In the genomic region with DNA sequence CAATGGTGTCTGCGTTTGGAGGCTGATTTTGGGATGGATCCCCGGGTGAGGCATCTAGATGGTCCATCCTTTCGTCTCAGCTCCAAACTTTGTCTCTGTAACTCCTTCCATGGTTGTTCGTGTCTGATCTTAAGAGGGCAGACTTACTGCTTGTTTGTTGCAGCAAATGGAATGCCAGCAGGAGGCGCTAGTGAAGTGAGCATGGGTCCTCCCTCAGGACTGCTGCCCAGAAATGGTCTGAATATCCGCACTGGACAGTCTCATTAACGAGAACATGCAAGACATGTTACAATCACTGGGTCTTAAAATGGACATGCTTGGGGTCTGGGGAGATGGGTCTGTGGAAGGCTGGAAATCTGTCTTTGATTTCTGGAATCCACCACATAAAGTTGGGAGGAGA, we compare ENCODE assay signal across 9 mouse cellular contexts. TPM values are rescaled to one million over a fixed set of nuclear protein-coding genes. Genes with fewer than 3 reads are reported as not detected.
DNase-seq lines count a peak whose midpoint lies in the region; ATAC-seq and TF ChIP-seq lines count a peak whose summit lies in the region.
"Had no signal": no experiment of that assay in that cellular context is flagged by ENCODE, and none has a peak within 500 bp of the region (broad histone marks: within the 10 kb centered on the region; RNA-seq: fewer than 3 reads in every experiment).

No protein-coding gene starts in this region.

- peaks cover 9% of the 10 kb centered on the region for H3K4me1 ChIP-seq in midbrain, embryonic 11.5 days (ENCODE audit: control insufficient read depth, insufficient read depth, low read length)
- peaks cover 6% of the 10 kb centered on the region; the same call in 1 of the 2 replicates for H3K4me1 ChIP-seq in midbrain, embryonic 15.5 days
- H3K4me1 ChIP-seq in intestine, embryonic 15.5 days (replicated peaks) = no peaks in the 10 kb centered on the region
- 0 out of 2 replicates have a peak, but pooled peaks cover 4% of the 10 kb centered on the region for H3K4me1 ChIP-seq in limb, embryonic 10.5 days
- H3K4me1 ChIP-seq: embryonic facial prominence, embryonic 12.5 days had no signal

- WGBS in midbrain, embryonic 11.5 days = 33% methylated on average over 7 of the region's 7 CpGs
- WGBS in midbrain, embryonic 15.5 days = 29% methylated on average over 7 of the region's 7 CpGs
- 24% methylated on average over 7 of the region's 7 CpGs for WGBS in intestine, embryonic 15.5 days
- WGBS in limb, embryonic 10.5 days = 33% methylated on average over 7 of the region's 7 CpGs

- no peak overlapping the region for H3K4me3 ChIP-seq in midbrain, embryonic 11.5 days (ENCODE audit: low read depth, low read length)
- H3K4me3 ChIP-seq in midbrain, embryonic 15.5 days = no peak overlapping the region
- H3K4me3 ChIP-seq in intestine, embryonic 15.5 days (replicated peaks) = no peak overlapping the region
- no peak overlapping the region for H3K4me3 ChIP-seq in limb, embryonic 10.5 days
- H3K4me3 ChIP-seq: embryonic facial prominence, embryonic 12.5 days had no signal

- H3K4me2 ChIP-seq in midbrain, embryonic 11.5 days = no peak overlapping the region
- no peak overlapping the region for H3K4me2 ChIP-seq in midbrain, embryonic 15.5 days
- no peak overlapping the region for H3K4me2 ChIP-seq in intestine, embryonic 15.5 days (replicated peaks)
- H3K4me2 ChIP-seq: embryonic facial prominence, embryonic 12.5 days had no signal

- no peak overlapping the region for H3K9ac ChIP-seq in midbrain, embryonic 11.5 days (ENCODE audit: low read length)
- H3K9ac ChIP-seq in midbrain, embryonic 15.5 days = no peak overlapping the region
- H3K9ac ChIP-seq in intestine, embryonic 15.5 days = no peak overlapping the region
- H3K9ac ChIP-seq: embryonic facial prominence, embryonic 12.5 days had no signal

- TF ChIP-seq POLR2A in brain, embryonic 14.5 days (IDR thresholded peaks at IDR 0.05; ENCODE audit: borderline replicate concordance, extremely low read depth, insufficient read depth, insufficient read length, poor library complexity, severe bottlenecking) = no peak

- TF ChIP-seq CTCF in brain, embryonic 14.5 days (IDR thresholded peaks at IDR 0.05; ENCODE audit: borderline replicate concordance, extremely low read depth, insufficient read depth, insufficient read length) = peak; percentile 72

- no peak for ATAC-seq in midbrain, embryonic 11.5 days (ENCODE audit: low FRiP score)
- no peak for ATAC-seq in midbrain, embryonic 15.5 days (replicated peaks)
- peak; percentile 53 for ATAC-seq in intestine, embryonic 15.5 days

- DNase-seq in midbrain, embryonic 11.5 days (ENCODE audit: low spot score, missing footprints) = peak; percentile 91
- DNase-seq in brain, embryonic 14.5 days (ENCODE audit: low read depth) = peak; percentile 86
- DNase-seq in frontal cortex, postnatal 14 days (ENCODE audit: low spot score in 2 of 2) = peak; percentile 51 to 71
- peak; percentile 72 for DNase-seq in limb, embryonic 10.5 days (ENCODE audit: low spot score)
- peak; percentile 80 for DNase-seq in right cerebral cortex, adult 18-20 months
- DNase-seq in MN1 (ENCODE audit: low spot score) = no peak

- H3K9me3 ChIP-seq in midbrain, embryonic 11.5 days (ENCODE audit: control insufficient read depth, low read length) = no peaks in the 10 kb centered on the region
- no peaks in the 10 kb centered on the region for H3K9me3 ChIP-seq in midbrain, embryonic 15.5 days
- no peaks in the 10 kb centered on the region for H3K9me3 ChIP-seq in intestine, embryonic 15.5 days
- H3K9me3 ChIP-seq in limb, embryonic 10.5 days (replicated peaks) = no peaks in the 10 kb centered on the region
- H3K9me3 ChIP-seq: embryonic facial prominence, embryonic 12.5 days had no signal

- H3K36me3 ChIP-seq in midbrain, embryonic 11.5 days (ENCODE audit: control insufficient read depth, insufficient read depth, low read length) = no peaks in the 10 kb centered on the region
- H3K36me3 ChIP-seq in midbrain, embryonic 15.5 days (replicated peaks) = no peaks in the 10 kb centered on the region
- H3K36me3 ChIP-seq in intestine, embryonic 15.5 days = no peaks in the 10 kb centered on the region
- no peaks in the 10 kb centered on the region for H3K36me3 ChIP-seq in limb, embryonic 10.5 days
- H3K36me3 ChIP-seq: embryonic facial prominence, embryonic 12.5 days had no signal

- no peaks in the 10 kb centered on the region for H3K27me3 ChIP-seq in midbrain, embryonic 11.5 days (ENCODE audit: control insufficient read depth, insufficient read depth, low read length)
- no peaks in the 10 kb centered on the region for H3K27me3 ChIP-seq in midbrain, embryonic 15.5 days (replicated peaks)
- H3K27me3 ChIP-seq in intestine, embryonic 15.5 days (replicated peaks) = no peaks in the 10 kb centered on the region
- no peaks in the 10 kb centered on the region for H3K27me3 ChIP-seq in limb, embryonic 10.5 days (ENCODE audit: low read depth, poor library complexity, severe bottlenecking)
- H3K27me3 ChIP-seq: embryonic facial prominence, embryonic 12.5 days had no signal

- no peak overlapping the region for H3K27ac ChIP-seq in midbrain, embryonic 11.5 days (ENCODE audit: low read depth, low read length)
- no peak overlapping the region for H3K27ac ChIP-seq in midbrain, embryonic 15.5 days
- no peak overlapping the region for H3K27ac ChIP-seq in intestine, embryonic 15.5 days
- H3K27ac ChIP-seq in limb, embryonic 10.5 days = no peak overlapping the region
- H3K27ac ChIP-seq: embryonic facial prominence, embryonic 12.5 days had no signal

RNA-seq across cellular contexts. Expression of a gene that starts 12.2 kb away (rescaled TPM):
- 3.5 and 4.2 TPM in 2 replicates for polyA plus RNA-seq in midbrain, embryonic 11.5 days (2014; fragmentation: Nextera tagmentation; extraction: Ambion mirVana)
- 13.6 and 15.5 TPM in 2 replicates for polyA plus RNA-seq in midbrain, embryonic 15.5 days (2015; fragmentation: Nextera tagmentation; extraction: Ambion mirVana)
- 11.8 and 12.6 TPM in 2 replicates for polyA plus RNA-seq in brain, embryonic 14.5 days (2012; rRNA removed)
- polyA plus RNA-seq in intestine, embryonic 15.5 days (2015; fragmentation: Nextera tagmentation; extraction: Ambion mirVana) = 6.3 and 8.2 TPM in 2 replicates
- 4.3 and 7.5 TPM in 2 replicates for polyA plus RNA-seq in limb, embryonic 10.5 days (2016; fragmentation: Nextera tagmentation; extraction: Ambion mirVana)

RNA-seq across cellular contexts. Expression of a gene that starts 21.6 kb away (rescaled TPM):
- polyA plus RNA-seq in midbrain, embryonic 11.5 days (2014; fragmentation: Nextera tagmentation; extraction: Ambion mirVana) = 1.8 and 2.8 TPM in 2 replicates
- polyA plus RNA-seq in midbrain, embryonic 15.5 days (2015; fragmentation: Nextera tagmentation; extraction: Ambion mirVana) = 7.8 and 8.1 TPM in 2 replicates
- polyA plus RNA-seq in brain, embryonic 14.5 days (2012; rRNA removed) = 10.1 and 12.7 TPM in 2 replicates
- 0.23 and 0.61 TPM in 2 replicates for polyA plus RNA-seq in intestine, embryonic 15.5 days (2015; fragmentation: Nextera tagmentation; extraction: Ambion mirVana)
- 0.30 and 0.64 TPM in 2 replicates for polyA plus RNA-seq in limb, embryonic 10.5 days (2016; fragmentation: Nextera tagmentation; extraction: Ambion mirVana)

RNA-seq across cellular contexts. Expression of a gene that starts 36.0 kb away (rescaled TPM):
- 3.7 and 4.1 TPM in 2 replicates for polyA plus RNA-seq in midbrain, embryonic 11.5 days (2014; fragmentation: Nextera tagmentation; extraction: Ambion mirVana)
- 49.9 and 58.7 TPM in 2 replicates for polyA plus RNA-seq in midbrain, embryonic 15.5 days (2015; fragmentation: Nextera tagmentation; extraction: Ambion mirVana)
- 20.4 and 33.6 TPM in 2 replicates for polyA plus RNA-seq in brain, embryonic 14.5 days (2012; rRNA removed)
- polyA plus RNA-seq in intestine, embryonic 15.5 days (2015; fragmentation: Nextera tagmentation; extraction: Ambion mirVana) = 17.5 and 19.8 TPM in 2 replicates
- polyA plus RNA-seq in limb, embryonic 10.5 days (2016; fragmentation: Nextera tagmentation; extraction: Ambion mirVana) = 1.6 and 1.7 TPM in 2 replicates
